Mouse (Mus musculus) hindbrain, embryonic 15.5 days (tissue): ENCODE data around the gene Fgfr2. TPM values are rescaled to one million over a fixed set of nuclear protein-coding genes. Genes with fewer than 3 reads are reported as not detected.
"Not testable (repeated sequence)": the region's sequence is repeated elsewhere in the genome, so short reads cannot be mapped to it uniquely, and the experiment has no call there.

Source experiments
- ATAC-seq: fragments of 200-750 bp; cut with Nextera tagmentation; 2 replicates; pipeline ENCODE4 v1.8.0; 2017; ENCODE audit warnings: low read depth, moderate number of reproducible peaks, moderate TSS enrichment; ENCODE audit not compliant: low FRiP score
- H3K27ac ChIP-seq: fragments of 300-500 bp; sonication (generic); replicated peaks from 2 replicates; pipeline ENCODE4 v1.5.1; 2015; ENCODE audit warnings: mild to moderate bottlenecking, inconsistent platforms
- H3K27me3 ChIP-seq: fragments of 300-500 bp; sonication (generic); 2 replicates; pipeline ENCODE4 v1.6.1; 2015; ENCODE audit warnings: control low read depth, inconsistent platforms
- H3K36me3 ChIP-seq: fragments of 300-500 bp; sonication (generic); 2 replicates; pipeline ENCODE4 v1.6.1; 2015; ENCODE audit warnings: control low read depth, inconsistent platforms
- H3K4me1 ChIP-seq: fragments of 300-500 bp; sonication (generic); replicated peaks from 2 replicates; pipeline ENCODE4 v1.6.1; 2015; ENCODE audit warnings: control low read depth, inconsistent platforms
- H3K4me2 ChIP-seq: fragments of 300-500 bp; sonication (generic); 2 replicates; pipeline ENCODE4 v1.6.1; 2015; ENCODE audit warnings: moderate library complexity, mild to moderate bottlenecking, inconsistent platforms
- H3K4me3 ChIP-seq: fragments of 300-500 bp; sonication (generic); 2 replicates; pipeline ENCODE4 v1.5.1; 2015; ENCODE audit warnings: mild to moderate bottlenecking, inconsistent platforms
- H3K9ac ChIP-seq: fragments of 300-500 bp; sonication (generic); 2 replicates; pipeline ENCODE4 v1.6.1; 2015; ENCODE audit warnings: inconsistent platforms
- H3K9me3 ChIP-seq: fragments of 300-500 bp; sonication (generic); 2 replicates; pipeline ENCODE4 v1.6.1; 2016; ENCODE audit warnings: control low read depth, inconsistent platforms
- WGBS: fragments of 180-500 bp; shearing (Covaris S2); methylation state at CpG from one replicate; pipeline ENCODE4 v1.1.7; 2015; 5-methylcytosine and 5-hydroxymethylcytosine counted together
- polyA plus RNA-seq: library from polyadenylated mRNA; unstranded; fragments of >200 nt; fragmentation: Nextera tagmentation; extraction: Ambion mirVana; gene quantifications from 2 replicates; pipeline ENCODE4 v1.2.1, GENCODE M21; 2015

The Fgfr2 gene
- polyA plus RNA-seq, 1 experiment from 2014 or later: 28.5 TPM

- no peak overlapping the region for H3K4me3 ChIP-seq
- ATAC-seq: no peak
- H3K36me3 ChIP-seq: no peaks in the 10 kb centered on the region
- 86% methylated on average over 2 of the region's 2 CpGs for WGBS
- H3K4me1 ChIP-seq: no peaks in the 10 kb centered on the region
- H3K9ac ChIP-seq: no peak overlapping the region
- no peaks in the 10 kb centered on the region for H3K27me3 ChIP-seq
- H3K27ac ChIP-seq: no peak overlapping the region
- H3K9me3 ChIP-seq: no peaks in the 10 kb centered on the region
- H3K4me2 ChIP-seq: no peak overlapping the region
These were observed 2697.2 kb downstream of the Fgfr2 start for GRCm38 (mm10) chr7:130425991-130426390.

GRCm38 (mm10) chr7:130419961-130420360 is 2703.2 kb downstream of the Fgfr2 start:
- H3K4me2 ChIP-seq: no peak overlapping the region
- no peak overlapping the region for H3K27ac ChIP-seq
- H3K9me3 ChIP-seq: no peaks in the 10 kb centered on the region
- no peak for ATAC-seq
- no peaks in the 10 kb centered on the region for H3K36me3 ChIP-seq
- no peak overlapping the region for H3K4me3 ChIP-seq
- H3K4me1 ChIP-seq: no peaks in the 10 kb centered on the region
- 80% methylated on average over 1 of the region's 1 CpGs for WGBS
- H3K27me3 ChIP-seq: no peaks in the 10 kb centered on the region
- no peak overlapping the region for H3K9ac ChIP-seq

GRCm38 (mm10) chr7:130407622-130408021 is 2715.5 kb downstream of the Fgfr2 start:
- H3K9ac ChIP-seq: no peak overlapping the region
- H3K27ac ChIP-seq: no peak overlapping the region
- H3K9me3 ChIP-seq: no peaks in the 10 kb centered on the region
- no peaks in the 10 kb centered on the region for H3K36me3 ChIP-seq
- no peak overlapping the region for H3K4me2 ChIP-seq
- no peak overlapping the region for H3K4me3 ChIP-seq
- no peaks in the 10 kb centered on the region for H3K4me1 ChIP-seq
- 90% methylated on average over 10 of the region's 10 CpGs for WGBS
- H3K27me3 ChIP-seq: no peaks in the 10 kb centered on the region
- no peak for ATAC-seq

DNA sequence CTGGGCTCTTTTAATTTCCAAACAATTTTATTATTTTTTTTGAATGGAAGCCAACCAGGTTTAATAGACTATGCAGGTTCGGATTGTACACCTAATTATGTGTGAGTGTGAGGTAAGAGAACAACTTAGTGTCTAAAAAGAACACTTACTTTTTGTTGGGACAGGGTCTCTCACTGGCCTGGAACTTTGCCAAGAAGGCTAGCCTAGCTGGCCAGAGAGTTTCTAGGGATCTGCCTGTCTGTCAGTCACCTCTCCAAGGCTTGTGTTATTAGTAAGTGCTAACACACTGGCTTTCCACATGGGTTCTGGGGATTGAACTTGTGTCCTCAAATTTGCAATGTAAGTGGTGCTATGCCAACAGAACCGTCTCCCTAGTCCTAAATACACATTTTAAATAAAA is 2719.8 kb downstream of the Fgfr2 start:
- no peak for ATAC-seq
- Histone ChIP-seq H3K27me3 (no peaks in the 10 kb centered on the region), H3K36me3 (no peaks in the 10 kb centered on the region; the same call in 1 of the 2 replicates), H3K9ac (no peak overlapping the region), H3K4me2 (no peak overlapping the region), H3K27ac (no peak overlapping the region), H3K4me1 (no peaks in the 10 kb centered on the region), H3K4me3 (no peak overlapping the region), H3K9me3 (no peaks in the 10 kb centered on the region)
- WGBS: 87% methylated on average over 2 of the region's 2 CpGs

GRCm38 (mm10) chr7:130394697-130395096 is 2728.5 kb downstream of the Fgfr2 start:
- no peak overlapping the region for H3K9ac ChIP-seq
- H3K4me3 ChIP-seq: no peak overlapping the region
- no peak overlapping the region for H3K4me2 ChIP-seq
- no peak overlapping the region for H3K27ac ChIP-seq
- WGBS: 80% methylated on average over 2 of the region's 2 CpGs
- peaks cover 4% of the 10 kb centered on the region; the same call in 1 of the 2 replicates for H3K36me3 ChIP-seq
- no peaks in the 10 kb centered on the region for H3K27me3 ChIP-seq
- H3K9me3 ChIP-seq: no peaks in the 10 kb centered on the region
- no peaks in the 10 kb centered on the region for H3K4me1 ChIP-seq
- ATAC-seq: no peak

DNA sequence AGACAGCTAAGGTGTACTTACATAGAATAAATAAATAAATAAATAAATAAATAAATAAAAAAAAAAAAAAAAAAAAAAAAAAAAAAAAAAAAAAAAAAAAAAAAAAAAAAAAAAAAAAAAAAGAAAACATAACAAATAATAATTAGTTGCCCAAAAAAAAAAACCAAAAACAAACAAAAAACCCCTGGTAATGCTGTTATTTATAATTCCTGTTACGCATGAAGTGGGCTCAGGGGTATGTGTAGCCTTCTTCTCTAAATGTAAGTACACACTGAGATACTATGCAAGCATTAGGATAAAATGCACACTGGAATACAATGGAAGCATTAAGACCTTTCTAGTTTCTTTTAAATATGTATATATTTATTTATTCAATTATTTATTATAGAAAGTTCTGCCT is 2733.1 kb downstream of the Fgfr2 start:
- ATAC-seq, H3K4me1 ChIP-seq, H3K36me3 ChIP-seq, H3K4me2 ChIP-seq, H3K27ac ChIP-seq, H3K27me3 ChIP-seq, H3K9me3 ChIP-seq, H3K9ac ChIP-seq, H3K4me3 ChIP-seq: not testable (repeated sequence)
- WGBS: 98% methylated on average over 1 of the region's 1 CpGs

DNA sequence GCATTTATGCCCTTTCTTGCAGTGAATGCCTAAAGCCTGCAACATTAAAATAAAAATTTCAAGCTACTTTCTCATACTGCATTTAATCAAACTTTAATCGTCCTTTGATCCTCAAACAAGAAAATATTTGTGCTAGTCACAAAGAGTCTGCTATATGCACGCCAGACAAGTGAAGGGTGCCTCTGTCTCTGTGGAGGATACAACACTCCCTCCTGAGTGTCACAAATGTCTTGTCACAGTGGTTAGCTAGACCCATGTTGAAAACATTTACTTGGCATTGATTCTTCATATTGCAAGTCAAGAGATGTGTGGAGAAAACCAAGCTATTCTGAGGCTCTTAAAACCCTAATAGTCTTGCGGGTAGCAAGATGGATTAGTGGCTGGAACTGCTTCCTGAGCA is 2736.8 kb downstream of the Fgfr2 start:
- H3K4me2 ChIP-seq: no peak overlapping the region
- H3K9me3 ChIP-seq: no peaks in the 10 kb centered on the region
- no peak overlapping the region for H3K4me3 ChIP-seq
- ATAC-seq: no peak; the same call in 1 of the 2 replicates
- H3K9ac ChIP-seq: no peak overlapping the region
- WGBS: 20% methylated on average over 3 of the region's 3 CpGs
- peaks cover 5% of the 10 kb centered on the region; the same call in 1 of the 2 replicates for H3K36me3 ChIP-seq
- no peaks in the 10 kb centered on the region for H3K27me3 ChIP-seq
- peaks cover 18% of the 10 kb centered on the region for H3K4me1 ChIP-seq
- H3K27ac ChIP-seq: 0 out of 2 replicates have a peak overlapping the region, but pooled peaks have one; percentile 2

DNA sequence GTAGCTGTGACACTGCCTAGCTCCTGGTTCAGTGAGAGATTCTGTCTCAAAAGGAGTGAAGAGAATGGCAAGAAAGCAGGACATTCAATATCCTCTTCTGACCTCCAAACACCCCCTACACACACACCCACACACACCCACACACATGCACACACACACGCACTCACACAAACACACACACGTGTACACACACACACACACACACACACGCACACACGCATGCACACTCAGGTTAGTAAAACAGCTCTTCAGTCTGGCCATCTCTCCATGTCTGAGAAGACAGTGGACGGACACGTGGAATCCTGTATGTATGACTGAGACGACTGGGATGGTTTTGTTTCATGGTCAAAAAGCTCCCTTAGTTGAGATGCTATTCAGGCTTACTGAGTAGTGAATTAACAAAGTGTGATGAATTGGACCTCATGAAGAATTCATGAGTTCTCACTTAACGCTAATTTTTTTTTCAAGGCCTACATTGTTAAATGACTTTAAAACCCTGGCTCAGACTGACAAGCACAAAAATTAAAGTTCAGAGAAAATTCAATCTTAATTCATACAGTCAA is 2737.3 kb downstream of the Fgfr2 start:
- peaks cover 22% of the 10 kb centered on the region for H3K4me1 ChIP-seq
- no peaks in the 10 kb centered on the region for H3K9me3 ChIP-seq
- H3K4me3 ChIP-seq: no peak overlapping the region
- no peak overlapping the region for H3K4me2 ChIP-seq
- WGBS: 28% methylated on average over 8 of the region's 8 CpGs
- H3K9ac ChIP-seq: no peak overlapping the region
- no peaks in the 10 kb centered on the region for H3K27me3 ChIP-seq
- H3K27ac ChIP-seq: no peak overlapping the region
- ATAC-seq: no peak
- peaks cover 5% of the 10 kb centered on the region; the same call in 1 of the 2 replicates for H3K36me3 ChIP-seq

GRCm38 (mm10) chr7:130382126-130382525 is 2741.0 kb downstream of the Fgfr2 start:
- no peak for ATAC-seq
- Histone ChIP-seq H3K4me3 (no peak overlapping the region), H3K4me1 (peaks cover 22% of the 10 kb centered on the region), H3K27me3 (no peaks in the 10 kb centered on the region), H3K36me3 (no peaks in the 10 kb centered on the region), H3K9me3 (no peaks in the 10 kb centered on the region), H3K4me2 (no peak overlapping the region), H3K27ac (peak overlapping the region; percentile 60; the same call in 1 of the 2 replicates), H3K9ac (no peak overlapping the region)
- 85% methylated on average over 13 of the region's 13 CpGs for WGBS

- no peaks in the 10 kb centered on the region for H3K9me3 ChIP-seq
- H3K36me3 ChIP-seq: no peaks in the 10 kb centered on the region
- H3K4me1 ChIP-seq: peaks cover 20% of the 10 kb centered on the region
- peak overlapping the region; percentile 60 for H3K27ac ChIP-seq
- ATAC-seq: peak; percentile 50; the same call in 1 of the 2 replicates
- no peak overlapping the region for H3K4me3 ChIP-seq
- H3K27me3 ChIP-seq: no peaks in the 10 kb centered on the region
- H3K9ac ChIP-seq: no peak overlapping the region
- H3K4me2 ChIP-seq: no peak overlapping the region
- WGBS: 37% methylated on average over 8 of the region's 8 CpGs
These were observed 2741.7 kb downstream of the Fgfr2 start for GRCm38 (mm10) chr7:130381387-130381951.

- Histone ChIP-seq H3K4me1 (peaks cover 18% of the 10 kb centered on the region), H3K36me3 (no peaks in the 10 kb centered on the region), H3K27me3 (no peaks in the 10 kb centered on the region), H3K4me3 (no peak overlapping the region), H3K27ac (peak overlapping the region; percentile 60), H3K4me2 (no peak overlapping the region), H3K9me3 (no peaks in the 10 kb centered on the region), H3K9ac (no peak overlapping the region)
- 0 out of 2 replicates have a peak, but pooled peaks have one; percentile 42 for ATAC-seq
- WGBS: 55% methylated on average over 8 of the region's 8 CpGs
These were observed 2742.3 kb downstream of the Fgfr2 start for GRCm38 (mm10) chr7:130380769-130381355.

DNA sequence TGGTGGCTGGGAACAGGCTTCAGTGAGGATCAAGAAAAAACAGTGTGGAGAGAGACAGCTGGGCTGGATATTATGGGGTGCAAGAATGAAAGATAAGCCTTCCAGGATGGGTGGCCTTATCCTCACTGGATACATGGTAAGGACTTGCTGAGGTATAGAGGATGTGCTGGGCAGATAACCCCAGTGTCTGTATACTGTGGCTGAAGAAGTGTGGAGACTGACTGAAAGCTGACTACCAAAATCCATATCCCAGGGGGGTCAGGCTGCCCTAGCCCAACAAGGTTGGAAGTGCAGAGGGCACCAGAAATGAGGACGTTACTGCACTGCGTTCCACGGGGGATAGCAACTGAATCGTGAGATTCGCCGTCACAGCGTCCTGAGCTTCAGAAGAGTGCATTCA is 2742.8 kb downstream of the Fgfr2 start:
- H3K36me3 ChIP-seq: no peaks in the 10 kb centered on the region
- H3K9me3 ChIP-seq: no peaks in the 10 kb centered on the region
- 73% methylated on average over 7 of the region's 7 CpGs for WGBS
- H3K4me1 ChIP-seq: peaks cover 13% of the 10 kb centered on the region
- no peak overlapping the region for H3K9ac ChIP-seq
- H3K4me3 ChIP-seq: no peak overlapping the region
- no peak for ATAC-seq
- no peak overlapping the region for H3K4me2 ChIP-seq
- no peak overlapping the region for H3K27ac ChIP-seq
- H3K27me3 ChIP-seq: no peaks in the 10 kb centered on the region
